Mouse (Mus musculus) spleen, postnatal 0 days (tissue): ENCODE measurements around the gene Panx1. TPM values are rescaled to one million over a fixed set of nuclear protein-coding genes. Genes with fewer than 3 reads are reported as not detected.

ENCODE experiments used
- polyA plus RNA-seq: library from polyadenylated mRNA; unstranded; fragments of >200 nt; fragmentation: Nextera tagmentation; extraction: Ambion mirVana; gene quantifications from 2 replicates; pipeline ENCODE4 v1.2.1, GENCODE M21; 2015

Panx1 gene
- 8.6 and 12.9 TPM in 2 replicates for polyA plus RNA-seq

GRCm38 (mm10) chr9:15045084-15045669 is at the start of gene Panx1:
TSS of gene Panx1 (minus strand) at chr9:15045478.

Other genes with a start within 250 kb of the Panx1 start
- 0.12 TPM in 1 of 2 replicates, not detected in the other for gene Gpr83, start 185.3 kb downstream of the Panx1 start, polyA plus RNA-seq
- gene Izumo1r, start 141.5 kb downstream of the Panx1 start, polyA plus RNA-seq: 0.27 TPM in 1 of 2 replicates, not detected in the other
- not detected in 2 replicates for gene Hephl1, start 66.6 kb upstream of the Panx1 start, polyA plus RNA-seq
- gene Vstm5, start 193.6 kb upstream of the Panx1 start, polyA plus RNA-seq: 0.54 and 0.69 TPM in 2 replicates
- gene Med17, start 234.5 kb upstream of the Panx1 start, polyA plus RNA-seq: 24.6 and 27.5 TPM in 2 replicates